Mouse (Mus musculus) WW6 (cell line): Measurements from ENCODE around the gene Pax4.

Experiments
- DNase-seq: peaks from one replicate; pipeline ENCODE4 v3.0.0-alpha.2; 2013; ENCODE audit warnings: low read depth, low spot score

Pax4 gene

DNA sequence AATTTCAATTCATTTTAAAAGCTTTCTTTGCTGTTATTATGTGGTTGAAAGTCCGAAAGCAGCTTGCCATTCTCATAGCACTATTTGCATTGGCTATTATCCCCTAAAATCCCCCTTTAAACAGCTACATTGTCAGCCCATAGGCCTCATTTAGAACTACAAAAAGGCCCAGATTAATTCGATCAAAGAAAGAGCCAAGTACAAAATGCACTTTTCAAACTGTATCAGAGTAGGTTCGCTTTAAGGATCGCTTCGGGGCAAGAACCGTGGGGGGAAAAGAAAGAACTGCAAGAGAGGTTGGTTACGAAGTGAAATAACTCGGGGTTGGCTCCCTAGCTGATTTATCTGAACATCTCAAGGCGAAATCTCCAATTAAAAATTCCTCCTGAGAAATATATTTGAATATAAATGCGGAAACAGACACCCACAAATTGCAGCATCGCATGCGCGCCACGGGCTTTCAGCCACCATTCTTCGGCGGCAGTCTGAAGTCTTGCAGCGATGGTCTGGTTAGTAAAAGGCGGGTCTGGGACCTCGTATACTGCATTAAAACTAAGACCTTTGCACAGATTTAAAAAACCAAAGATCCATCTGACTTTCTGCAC lies 52.2 kb downstream of the Pax4 start:
- DNase-seq = no peak

- no peak for DNase-seq
Observed at GRCm38 (mm10) chr6:28396051-28396852, 52.9 kb downstream of the Pax4 start.
